Mouse (Mus musculus) hindbrain, embryonic 11.5 days (tissue): ENCODE data around the gene Marveld2. TPM values are rescaled to one million over a fixed set of nuclear protein-coding genes. Genes with fewer than 3 reads are reported as not detected.
A peak's percentile ranks its signal among the peaks of the same experiment; 100 is the strongest.

Experiments used
- ATAC-seq: fragments of 200-750 bp; cut with Nextera tagmentation; 2 replicates; pipeline ENCODE4 v1.8.0; 2017; ENCODE audit warnings: mild to moderate bottlenecking, moderate TSS enrichment, moderate library complexity; ENCODE audit not compliant: low FRiP score
- DNase-seq: peaks from one replicate; pipeline ENCODE4 v3.0.0-alpha.2; 2015; ENCODE audit warnings: low spot score
- H3K27ac ChIP-seq: fragments of 300-500 bp; sonication (generic); 2 replicates; pipeline ENCODE4 v1.5.1; 2014; ENCODE audit warnings: mild to moderate bottlenecking, low read depth, low read length
- H3K27me3 ChIP-seq: fragments of 300-500 bp; sonication (generic); 2 replicates; pipeline ENCODE4 v1.6.1; 2014; ENCODE audit warnings: mild to moderate bottlenecking, low read length, moderate library complexity, mixed read lengths; ENCODE audit not compliant: control insufficient read depth, insufficient read depth
- H3K36me3 ChIP-seq: fragments of 300-500 bp; sonication (generic); 2 replicates; pipeline ENCODE4 v1.6.1; 2014; ENCODE audit warnings: mild to moderate bottlenecking, low read length, moderate library complexity, mixed read lengths; ENCODE audit not compliant: control insufficient read depth, insufficient read depth
- H3K4me1 ChIP-seq: fragments of 300-500 bp; sonication (generic); replicated peaks from 2 replicates; pipeline ENCODE4 v1.6.1; 2014; ENCODE audit warnings: low read length, mixed read lengths; ENCODE audit not compliant: control insufficient read depth, insufficient read depth
- H3K4me2 ChIP-seq: fragments of 300-500 bp; sonication (generic); replicated peaks from 2 replicates; pipeline ENCODE4 v1.6.1; 2014; ENCODE audit warnings: mild to moderate bottlenecking, low read depth, low read length
- H3K4me3 ChIP-seq: fragments of 300-500 bp; sonication (generic); 2 replicates; pipeline ENCODE4 v1.5.1; 2014; ENCODE audit warnings: low read depth, low read length
- H3K9ac ChIP-seq: fragments of 300-500 bp; sonication (generic); 2 replicates; pipeline ENCODE4 v1.6.1; 2014; ENCODE audit warnings: low read depth, low read length
- H3K9me3 ChIP-seq: fragments of 300-500 bp; sonication (generic); 2 replicates; pipeline ENCODE4 v1.6.1; 2016; ENCODE audit warnings: low read length; ENCODE audit not compliant: control insufficient read depth
- WGBS: fragments of 180-500 bp; shearing (Covaris S2); extraction: QIAGEN DNeasy Blood & Tissue Kit; methylation state at CpG from one replicate; pipeline ENCODE4 v1.1.7; 2014; 5-methylcytosine and 5-hydroxymethylcytosine counted together
- polyA plus RNA-seq: library from polyadenylated mRNA; unstranded; fragments of >200 nt; fragmentation: Nextera tagmentation; extraction: Ambion mirVana; gene quantifications from 2 replicates; pipeline ENCODE4 v1.2.1, GENCODE M21; 2014

Marveld2 gene
- polyA plus RNA-seq, 1 experiment from 2014 or later = 3.1 TPM

- H3K4me2 ChIP-seq = no peak overlapping the region
- H3K27ac ChIP-seq = no peak overlapping the region
- H3K27me3 ChIP-seq = peaks cover 14% of the 10 kb centered on the region
- H3K9ac ChIP-seq = no peak overlapping the region
- no peak for ATAC-seq
- 65% methylated on average over 4 of the region's 4 CpGs for WGBS
- H3K4me3 ChIP-seq = no peak overlapping the region
- no peak for DNase-seq
- H3K36me3 ChIP-seq = no peaks in the 10 kb centered on the region
- peaks cover 4% of the 10 kb centered on the region; the same call in 1 of the 2 replicates for H3K4me1 ChIP-seq
- H3K9me3 ChIP-seq = no peaks in the 10 kb centered on the region
Observed at GRCm38 (mm10) chr13:100557011-100557410, 59.8 kb downstream of the Marveld2 start.

DNA sequence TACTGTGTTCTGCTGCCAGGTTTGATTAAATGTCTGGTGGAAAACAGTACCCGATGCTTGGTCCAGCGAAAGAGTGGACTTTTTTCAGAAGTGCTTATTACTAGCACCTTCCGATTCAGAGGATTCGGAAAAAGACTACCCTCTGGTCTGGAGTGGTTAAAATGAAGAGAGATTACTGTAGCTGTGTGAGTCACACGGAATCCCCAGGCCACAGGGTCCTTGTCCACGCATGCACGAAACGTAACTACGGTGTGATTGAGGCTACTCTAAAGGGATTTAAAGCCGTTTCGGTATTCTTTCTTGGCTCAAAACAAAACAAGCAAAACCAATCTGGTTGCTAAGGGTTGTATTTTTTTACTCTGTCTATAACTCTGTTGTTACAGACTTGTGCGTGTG is 63.7 kb downstream of the Marveld2 start:
- H3K9ac ChIP-seq = no peak overlapping the region
- peaks cover 34% of the 10 kb centered on the region for H3K27me3 ChIP-seq
- peak overlapping the region; percentile 55 for H3K4me3 ChIP-seq
- H3K4me2 ChIP-seq = peak overlapping the region; percentile 99
- peaks cover 8% of the 10 kb centered on the region; the same call in 1 of the 2 replicates for H3K4me1 ChIP-seq
- no peak overlapping the region for H3K27ac ChIP-seq
- DNase-seq (peak; percentile 35), ATAC-seq (no peak)
- H3K9me3 ChIP-seq = no peaks in the 10 kb centered on the region
- no peaks in the 10 kb centered on the region for H3K36me3 ChIP-seq
- WGBS = 6% methylated on average over 12 of the region's 12 CpGs

- ATAC-seq = peak; percentile 72
- Histone ChIP-seq H3K36me3 (no peaks in the 10 kb centered on the region), H3K9me3 (no peaks in the 10 kb centered on the region), H3K4me1 (peaks cover 8% of the 10 kb centered on the region; the same call in 1 of the 2 replicates), H3K27me3 (peaks cover 34% of the 10 kb centered on the region), H3K9ac (no peak within 1 kb of the TSS; the same call in 1 of the 2 replicates), H3K4me3 (peak within 1 kb of the TSS; percentile 55), H3K4me2 (peak within 1 kb of the TSS; percentile 99), H3K27ac (no peak within 1 kb of the TSS)
- DNase-seq = peak; percentile 60
- WGBS = under 1% methylated on average over 45 of the region's 45 CpGs
Observed at GRCm38 (mm10) chr13:100552369-100553041, 64.3 kb downstream of the Marveld2 start, which contains the start of gene Ocln. TSS of gene Ocln (minus strand) at chr13:100552718.

DNA sequence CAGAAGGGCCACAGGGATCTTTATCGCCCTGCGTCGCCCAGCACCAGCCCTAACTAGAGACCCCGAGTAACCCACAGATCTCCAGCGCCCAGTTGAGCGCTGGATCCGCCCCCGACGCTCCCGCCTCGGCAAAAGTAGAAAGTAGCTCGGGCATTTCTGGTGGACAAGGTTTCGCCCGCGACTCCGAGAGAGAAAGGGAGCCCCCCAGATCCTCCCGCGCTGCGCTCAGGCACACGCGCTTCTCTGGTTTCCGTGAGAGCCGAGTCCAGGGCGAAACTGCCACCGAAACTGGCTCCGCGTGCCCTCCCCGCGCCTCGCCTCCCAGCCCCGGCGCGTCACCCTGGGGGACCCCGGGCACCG is 64.8 kb downstream of the Marveld2 start:
- Histone ChIP-seq H3K27ac (no peak overlapping the region), H3K4me2 (peak overlapping the region; percentile 99), H3K36me3 (no peaks in the 10 kb centered on the region), H3K9ac (no peak overlapping the region; the same call in 1 of the 2 replicates), H3K4me3 (peak overlapping the region; percentile 55), H3K9me3 (no peaks in the 10 kb centered on the region), H3K27me3 (peaks cover 34% of the 10 kb centered on the region), H3K4me1 (peaks cover 8% of the 10 kb centered on the region; the same call in 1 of the 2 replicates)
- WGBS = under 1% methylated on average over 35 of the region's 35 CpGs
- peak; percentile 19; the same call in 1 of the 2 replicates for ATAC-seq
- DNase-seq = peak; percentile 48

DNA sequence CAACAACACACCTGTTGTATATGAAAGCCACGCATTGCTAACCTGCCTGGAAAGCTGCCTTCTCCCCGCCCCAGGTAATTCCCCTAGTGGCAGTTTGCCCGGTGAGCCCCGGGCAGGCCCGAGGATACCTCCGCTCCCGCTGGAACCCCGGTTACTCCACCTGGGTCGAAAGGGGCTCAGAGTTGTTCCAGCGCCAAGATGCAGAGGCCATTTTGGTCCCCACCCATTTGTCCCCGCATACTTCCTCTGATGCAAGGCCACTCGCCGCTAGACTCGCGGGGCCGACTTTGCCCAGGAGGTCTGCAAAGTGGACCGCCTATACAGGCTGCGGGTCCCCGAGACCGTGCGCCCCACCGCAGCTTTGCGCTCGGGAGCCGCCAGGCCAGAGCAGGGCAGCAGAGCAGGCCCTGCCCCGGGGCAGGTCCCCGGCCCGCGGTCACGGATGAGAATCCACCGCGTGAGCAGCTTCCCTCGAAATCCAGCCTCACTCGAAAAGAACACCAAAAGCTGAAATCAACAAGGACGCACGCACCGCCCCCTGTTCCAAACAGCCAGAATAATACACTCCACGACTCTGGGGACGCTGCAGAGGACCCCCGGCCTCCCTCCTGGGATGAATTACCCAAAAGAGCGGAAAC is 65.3 kb downstream of the Marveld2 start:
- Histone ChIP-seq H3K4me3 (peak overlapping the region; percentile 55), H3K27ac (no peak overlapping the region), H3K4me1 (peaks cover 8% of the 10 kb centered on the region; the same call in 1 of the 2 replicates), H3K27me3 (peaks cover 34% of the 10 kb centered on the region), H3K36me3 (no peaks in the 10 kb centered on the region), H3K9me3 (no peaks in the 10 kb centered on the region), H3K4me2 (peak overlapping the region; percentile 99), H3K9ac (no peak overlapping the region; the same call in 1 of the 2 replicates)
- under 1% methylated on average over 39 of the region's 41 CpGs for WGBS
- ATAC-seq = 0 out of 2 replicates have a peak, but pooled peaks have one; percentile 56
- DNase-seq = no peak

DNA sequence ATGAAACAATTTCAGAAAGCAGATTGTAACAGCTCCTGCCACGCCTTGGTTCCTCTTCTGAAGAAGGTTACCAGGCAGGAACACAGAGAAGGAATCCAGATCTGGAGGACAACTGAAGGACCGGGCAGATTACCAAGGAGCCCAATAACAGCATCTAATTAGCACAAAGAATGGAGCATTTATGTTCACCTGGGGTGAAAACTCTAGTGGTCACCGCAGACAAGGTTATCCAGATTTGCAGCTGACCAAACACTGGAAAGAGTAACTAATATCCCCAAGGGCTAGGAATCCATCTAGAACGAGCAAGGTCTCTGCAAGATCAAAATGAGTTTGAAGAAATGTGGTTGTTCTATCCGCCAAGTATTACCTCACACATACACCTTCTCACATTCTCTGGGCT is 69.5 kb downstream of the Marveld2 start:
- Histone ChIP-seq H3K27ac (no peak overlapping the region), H3K9me3 (no peaks in the 10 kb centered on the region), H3K4me3 (no peak overlapping the region), H3K4me1 (peaks cover 7% of the 10 kb centered on the region; the same call in 1 of the 2 replicates), H3K9ac (no peak overlapping the region), H3K36me3 (no peaks in the 10 kb centered on the region), H3K27me3 (peaks cover 23% of the 10 kb centered on the region), H3K4me2 (no peak overlapping the region)
- DNase-seq (no peak), ATAC-seq (no peak)
- 86% methylated on average over 5 of the region's 5 CpGs for WGBS

Other genes starting within 250 kb of the Marveld2 start
- not detected in 2 replicates for gene Naip1, start 164.1 kb downstream of the Marveld2 start, polyA plus RNA-seq
- 89.2 and 97.7 TPM in 2 replicates for gene Gtf2h2, start 124.4 kb downstream of the Marveld2 start, polyA plus RNA-seq
- gene Ocln, start 64.3 kb downstream of the Marveld2 start, polyA plus RNA-seq = 5.8 TPM in 2 replicates
- 315 and 356 TPM in 2 replicates for gene Ak6, start 34.0 kb upstream of the Marveld2 start, polyA plus RNA-seq
- gene Rad17, start 34.1 kb upstream of the Marveld2 start, polyA plus RNA-seq = 27.6 and 29.9 TPM in 2 replicates
- gene Taf9, start 34.6 kb upstream of the Marveld2 start, polyA plus RNA-seq = 22.4 and 22.6 TPM in 2 replicates
- gene Ccdc125, start 52.7 kb upstream of the Marveld2 start, polyA plus RNA-seq = 2.6 and 2.7 TPM in 2 replicates
- 78.0 TPM in 2 replicates for gene Cdk7, start 114.0 kb upstream of the Marveld2 start, polyA plus RNA-seq
- gene Mrps36, start 127.7 kb upstream of the Marveld2 start, polyA plus RNA-seq = 135 and 139 TPM in 2 replicates
- gene Cenph, start 158.9 kb upstream of the Marveld2 start, polyA plus RNA-seq = 46.6 and 48.0 TPM in 2 replicates
- gene Ccnb1, start 169.6 kb upstream of the Marveld2 start, polyA plus RNA-seq = 322 and 345 TPM in 2 replicates
- gene Slc30a5, start 216.5 kb upstream of the Marveld2 start, polyA plus RNA-seq = 46.0 and 51.3 TPM in 2 replicates